Mouse (Mus musculus): ENCODE measurements around the gene Cul9.

The Cul9 gene

GRCm38 (mm10) chr17:46553469-46553868, 7.3 kb upstream of the Cul9 start:
- no peak for DNase-seq (ENCODE audit: low spot score)

GRCm38 (mm10) chr17:46552841-46553423, 6.7 kb upstream of the Cul9 start:
- peak; percentile 93 for DNase-seq (ENCODE audit: low spot score)

- no peak for DNase-seq (ENCODE audit: low spot score)
These were observed 6.0 kb upstream of the Cul9 start for GRCm38 (mm10) chr17:46552151-46552550.

DNA sequence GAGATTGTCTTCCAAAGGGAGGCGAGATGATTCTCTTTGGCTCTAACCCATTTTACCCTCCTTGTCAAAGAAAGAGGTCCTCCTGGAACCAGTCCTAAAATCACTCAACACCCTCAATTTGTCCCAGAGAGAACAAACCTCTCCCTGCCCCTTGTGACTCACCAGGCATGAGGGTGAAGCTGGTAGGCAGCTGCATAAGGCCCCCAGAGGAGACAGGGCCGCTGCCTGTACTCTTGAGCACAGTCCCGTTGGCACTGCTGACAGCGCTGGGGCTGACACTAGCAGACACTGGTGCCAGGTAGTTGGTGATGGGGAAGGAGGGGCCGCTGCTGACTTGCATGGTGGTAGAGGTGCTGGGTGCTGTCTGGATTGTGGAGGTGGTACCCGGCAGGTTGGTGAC, 5.2 kb upstream of the Cul9 start:
- DNase-seq (ENCODE audit: low spot score) = peak; percentile 38

- DNase-seq (ENCODE audit: low spot score) = peak; percentile 40
These were observed 4.7 kb upstream of the Cul9 start for GRCm38 (mm10) chr17:46550904-46551303.

DNA sequence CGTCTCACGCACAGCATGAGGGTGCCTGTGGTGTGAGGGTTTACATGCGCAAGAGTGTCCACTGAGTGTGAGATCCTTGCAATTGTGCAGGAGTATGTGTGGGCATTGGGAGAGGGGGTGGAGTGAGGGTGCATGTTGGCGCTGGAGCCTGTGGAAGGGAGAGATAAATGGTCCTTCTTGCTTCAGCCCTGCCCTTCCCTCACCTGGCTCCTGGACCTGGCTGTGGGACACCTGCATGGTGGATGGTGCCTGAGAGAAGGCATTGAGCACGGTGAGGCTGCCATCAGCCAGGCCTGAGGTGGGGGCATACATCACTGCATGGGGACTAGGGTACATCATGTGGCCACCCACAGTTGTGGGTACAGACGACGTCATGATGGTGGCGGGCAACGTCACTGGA, 3.5 kb upstream of the Cul9 start:
- no peak for DNase-seq (ENCODE audit: low spot score)

DNA sequence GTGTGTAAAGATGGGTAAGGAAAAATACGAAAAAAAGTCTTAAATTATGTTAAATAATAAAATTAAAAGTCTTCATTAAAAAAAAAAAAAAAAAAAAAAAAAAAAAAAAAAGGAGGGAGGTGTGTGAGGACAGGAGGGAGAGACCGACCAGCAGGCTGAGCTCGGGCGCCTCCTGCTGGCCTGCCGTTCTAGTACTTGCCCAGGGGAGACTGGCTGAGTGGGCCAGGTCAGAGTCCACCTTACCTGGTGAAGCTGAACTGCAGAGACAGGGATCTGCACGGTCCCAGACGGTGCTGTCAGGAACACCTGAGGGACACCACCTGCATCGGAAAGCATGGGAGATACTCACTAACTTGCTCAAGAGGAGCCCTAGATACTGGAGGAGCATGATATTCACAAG, 3.0 kb upstream of the Cul9 start:
- DNase-seq (ENCODE audit: low spot score) = peak; percentile 84

- DNase-seq (ENCODE audit: low spot score) = no peak
These were observed 2.6 kb upstream of the Cul9 start for GRCm38 (mm10) chr17:46548741-46549140.

DNA sequence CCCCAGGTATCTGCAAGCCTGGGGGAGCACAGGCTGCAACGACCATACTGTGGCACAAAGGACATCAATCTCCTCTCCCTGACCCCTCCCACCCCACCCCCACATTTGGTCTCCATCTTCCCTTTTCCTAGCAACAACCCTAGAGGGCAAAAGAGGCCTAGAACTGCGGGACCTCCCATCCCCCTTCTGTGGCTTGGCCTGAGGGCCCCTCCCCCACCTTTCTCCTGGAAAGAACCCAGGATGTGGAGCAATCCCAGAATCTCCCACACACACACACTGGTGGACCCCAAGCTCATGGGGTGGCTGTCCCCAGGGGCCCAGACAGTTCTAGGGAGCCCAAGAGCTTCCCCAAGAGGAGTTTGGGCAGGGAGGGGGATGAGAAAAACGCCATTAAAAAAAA, 1.7 kb upstream of the Cul9 start:
- DNase-seq (ENCODE audit: low spot score) = peak; percentile 69

- no peak for DNase-seq (ENCODE audit: low spot score)
These were observed 807 bp upstream of the Cul9 start for GRCm38 (mm10) chr17:46546995-46547394.

- DNase-seq (ENCODE audit: low spot score) = no peak
These were observed 403 bp upstream of the Cul9 start for GRCm38 (mm10) chr17:46546591-46546990.

DNA sequence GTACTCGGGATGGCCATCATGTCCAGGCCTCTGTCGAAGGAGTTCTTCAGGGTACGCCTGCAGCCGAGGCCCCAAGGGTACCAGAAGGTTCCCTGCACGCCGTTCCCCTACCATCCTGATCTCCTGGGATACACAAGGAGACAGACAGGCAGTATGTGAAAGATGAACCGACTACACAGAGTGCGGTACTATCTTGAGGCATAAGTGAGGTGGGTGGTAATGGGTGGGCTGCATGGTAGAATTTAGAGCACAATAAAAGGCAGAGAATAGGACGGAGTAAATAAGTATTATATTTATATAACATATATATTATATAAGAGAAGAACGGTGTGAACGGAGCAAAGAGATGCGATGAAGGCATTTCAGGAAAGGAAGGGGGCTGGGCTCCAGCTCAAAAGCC, 2.5 kb downstream of the Cul9 start:
- no peak for DNase-seq (ENCODE audit: low spot score)

DNA sequence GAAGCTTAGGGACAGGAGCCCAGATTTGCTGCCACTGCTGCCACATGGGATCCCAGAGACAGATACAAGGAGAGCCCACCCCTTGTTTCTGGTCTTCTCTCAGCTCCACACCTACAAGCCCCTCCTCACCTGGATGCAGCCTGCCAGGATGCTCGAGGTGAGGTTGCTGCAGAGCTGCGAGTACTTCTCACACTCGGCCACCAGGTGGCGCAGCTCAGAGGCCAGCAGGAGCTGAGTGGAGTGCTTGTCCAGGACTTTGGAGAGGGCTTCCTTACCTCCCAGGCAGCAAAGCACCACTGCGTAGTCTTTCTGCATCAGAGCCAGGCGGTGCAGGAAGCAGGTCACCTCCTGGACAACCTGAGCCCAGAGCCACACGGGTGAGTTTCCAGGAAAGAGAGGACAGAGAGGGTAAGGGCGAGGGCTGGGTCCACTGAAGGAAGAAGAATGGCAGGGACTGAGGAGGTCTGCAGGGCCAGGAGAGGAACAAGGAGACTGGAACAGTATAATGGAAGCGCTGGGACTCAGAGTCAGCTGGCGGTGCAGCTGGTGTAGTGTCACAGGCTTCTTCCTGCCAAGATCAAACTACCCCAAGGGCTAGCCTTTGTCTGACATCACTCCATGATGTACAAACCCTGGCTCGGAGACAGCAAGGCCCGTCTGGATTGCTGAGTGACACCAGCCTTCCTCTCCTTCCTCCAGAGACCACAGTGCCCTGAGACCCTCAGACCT, 20.4 kb downstream of the Cul9 start:
- peak; percentile 91 for DNase-seq (ENCODE audit: low spot score)

DNA sequence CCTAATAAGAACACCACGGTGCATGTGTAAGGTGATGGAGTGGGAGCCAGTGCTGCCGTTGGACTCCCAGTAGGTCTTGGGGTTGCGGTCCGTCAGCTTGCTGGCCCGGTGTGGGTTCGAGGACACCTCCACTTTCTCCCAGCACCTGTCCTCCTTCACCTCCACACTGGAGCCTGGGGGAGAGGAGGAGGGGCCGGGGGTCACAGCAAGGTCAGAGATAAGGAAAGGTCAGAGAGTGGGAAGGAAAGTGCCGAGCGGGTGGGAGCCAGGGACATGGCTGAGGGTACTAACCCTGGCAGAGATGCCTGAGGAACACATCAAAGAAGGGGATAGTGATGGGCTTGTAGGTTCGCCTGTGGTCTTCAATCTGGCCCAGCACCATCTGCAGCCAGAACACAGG, 21.1 kb downstream of the Cul9 start:
- no peak for DNase-seq (ENCODE audit: low spot score)

GRCm38 (mm10) chr17:46521963-46522668, 24.1 kb downstream of the Cul9 start:
- no peak for DNase-seq (ENCODE audit: low spot score)

- no peak for DNase-seq (ENCODE audit: low spot score)
These were observed 25.0 kb downstream of the Cul9 start for GRCm38 (mm10) chr17:46521174-46521573.

DNA sequence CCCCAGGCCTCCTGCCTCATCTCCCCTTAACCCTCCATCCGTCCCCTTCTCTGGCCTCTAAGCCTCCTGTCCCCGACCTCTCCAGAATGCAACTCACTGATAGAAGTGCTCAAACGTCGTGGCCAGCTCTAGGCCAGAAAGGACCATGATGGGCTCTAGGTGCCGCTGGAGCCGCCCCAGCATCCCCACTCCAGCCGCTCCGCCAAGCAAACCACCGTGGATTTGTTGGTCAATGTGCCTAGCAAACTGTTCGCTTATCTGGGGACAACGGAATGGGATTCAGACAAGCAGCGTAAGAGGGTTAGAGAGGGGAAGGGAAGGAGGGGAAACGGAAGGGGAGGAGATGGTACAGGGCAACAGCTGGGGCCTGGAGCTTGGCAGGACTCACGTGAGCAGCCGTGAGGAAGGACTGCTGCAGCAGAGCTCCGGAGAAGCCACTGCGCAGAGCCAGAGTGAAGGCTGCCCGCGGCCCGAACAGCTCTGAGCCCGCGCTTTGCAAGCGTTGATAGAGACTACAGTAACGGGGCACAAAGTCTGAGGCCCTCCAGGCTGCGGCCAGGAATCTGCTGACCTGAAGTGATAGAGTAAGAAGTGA, 25.7 kb downstream of the Cul9 start:
- no peak for DNase-seq (ENCODE audit: low spot score)

- no peak for DNase-seq (ENCODE audit: low spot score)
These were observed 26.2 kb downstream of the Cul9 start for GRCm38 (mm10) chr17:46519971-46520370.

- no peak for DNase-seq (ENCODE audit: low spot score)
These were observed 32.9 kb downstream of the Cul9 start for GRCm38 (mm10) chr17:46513329-46513728.

GRCm38 (mm10) chr17:46511059-46511710, 35.0 kb downstream of the Cul9 start:
- DNase-seq (ENCODE audit: low spot score) = no peak

DNA sequence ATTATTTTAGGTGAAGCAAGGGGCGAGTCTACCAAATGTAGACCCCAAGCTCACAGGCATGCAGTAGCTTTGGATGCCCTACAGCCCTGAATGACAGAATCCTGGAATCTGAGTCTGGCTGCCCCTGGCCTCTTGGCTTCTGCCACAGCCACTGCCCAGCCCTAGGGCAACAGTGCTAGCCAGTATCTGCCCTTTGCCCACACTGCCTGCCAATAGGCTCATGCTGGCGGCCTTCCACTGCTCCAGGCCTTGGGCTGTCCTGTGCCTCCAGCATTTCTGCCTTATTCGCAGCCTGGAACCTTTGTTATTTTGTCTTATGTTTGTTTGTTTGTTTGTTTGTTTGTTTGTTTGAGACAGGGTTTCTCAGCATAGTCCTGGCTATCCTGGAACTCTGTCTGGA, 40.6 kb downstream of the Cul9 start:
- no peak for DNase-seq (ENCODE audit: low spot score)

GRCm38 (mm10) chr17:46503847-46504638, 42.1 kb downstream of the Cul9 start:
- no peak for DNase-seq (ENCODE audit: low spot score)
